Mouse (Mus musculus): ENCODE data around the gene Vipr1. TPM values are rescaled to one million over a fixed set of nuclear protein-coding genes. Genes with fewer than 3 reads are reported as not detected.
"Not testable (repeated sequence)": the region's sequence is repeated elsewhere in the genome, so short reads cannot be mapped to it uniquely, and the experiment has no call there.

The Vipr1 gene
- 0.44 and 0.66 TPM in 2 replicates for polyA plus RNA-seq (2016; fragmentation: Nextera tagmentation; extraction: Ambion mirVana)

DNA sequence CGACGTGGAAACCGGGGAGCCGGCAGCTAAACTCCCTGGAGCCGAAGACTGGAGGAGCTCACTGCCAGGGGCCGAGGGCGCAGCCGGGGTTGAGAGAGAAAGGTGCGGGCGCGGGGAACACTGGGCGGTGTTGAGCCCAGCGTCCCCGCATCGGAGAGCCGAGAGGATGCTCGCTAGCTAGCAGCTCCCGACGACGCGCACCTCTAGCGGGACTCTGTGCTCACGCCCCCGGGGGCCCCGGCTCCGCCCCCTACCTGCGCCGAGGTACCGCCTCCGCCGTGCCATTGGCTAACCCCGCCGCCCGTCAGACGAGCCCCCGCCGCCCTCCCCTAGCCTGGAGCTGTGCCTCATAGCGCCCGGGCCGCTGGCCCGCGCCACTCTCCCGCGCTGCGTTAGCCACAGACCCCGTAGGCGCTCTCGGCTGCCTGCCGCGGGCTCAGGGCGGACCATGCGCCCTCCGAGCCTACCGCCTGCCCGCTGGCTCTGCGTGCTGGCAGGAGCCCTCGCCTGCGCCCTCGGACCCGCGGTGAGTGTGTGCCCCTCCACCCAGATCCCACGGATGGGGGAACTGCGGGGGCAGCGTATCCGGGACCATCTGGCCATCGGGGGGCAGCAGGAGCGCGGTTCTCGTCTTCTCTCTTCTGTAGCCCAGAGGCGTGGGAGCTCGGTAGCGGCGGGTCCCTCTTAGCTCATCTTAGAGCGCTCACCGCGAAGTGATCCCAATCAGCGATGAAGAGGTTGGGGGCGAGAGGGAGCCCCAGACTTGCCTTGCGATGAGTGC, at the start of gene Vipr1:
Vipr1 (plus strand) TSS at position 316 of the 781 bp plus-strand sequence.
- H3K4me1 ChIP-seq: peaks cover 20% of the 10 kb centered on the region
- under 1% methylated on average over 78 of the region's 79 CpGs for WGBS
- H3K27me3 ChIP-seq: peaks cover 61% of the 10 kb centered on the region
- ATAC-seq (ENCODE audit: low FRiP score): peak; percentile 84
- H3K36me3 ChIP-seq: no peaks in the 10 kb centered on the region
- no peaks in the 10 kb centered on the region for H3K9me3 ChIP-seq (replicated peaks)
- H3K27ac ChIP-seq: no peak within 1 kb of the TSS
- peak within 1 kb of the TSS; percentile 55 for H3K9ac ChIP-seq
- H3K4me3 ChIP-seq: peak within 1 kb of the TSS; percentile 48
- H3K4me2 ChIP-seq (replicated peaks): peak within 1 kb of the TSS; percentile 90

DNA sequence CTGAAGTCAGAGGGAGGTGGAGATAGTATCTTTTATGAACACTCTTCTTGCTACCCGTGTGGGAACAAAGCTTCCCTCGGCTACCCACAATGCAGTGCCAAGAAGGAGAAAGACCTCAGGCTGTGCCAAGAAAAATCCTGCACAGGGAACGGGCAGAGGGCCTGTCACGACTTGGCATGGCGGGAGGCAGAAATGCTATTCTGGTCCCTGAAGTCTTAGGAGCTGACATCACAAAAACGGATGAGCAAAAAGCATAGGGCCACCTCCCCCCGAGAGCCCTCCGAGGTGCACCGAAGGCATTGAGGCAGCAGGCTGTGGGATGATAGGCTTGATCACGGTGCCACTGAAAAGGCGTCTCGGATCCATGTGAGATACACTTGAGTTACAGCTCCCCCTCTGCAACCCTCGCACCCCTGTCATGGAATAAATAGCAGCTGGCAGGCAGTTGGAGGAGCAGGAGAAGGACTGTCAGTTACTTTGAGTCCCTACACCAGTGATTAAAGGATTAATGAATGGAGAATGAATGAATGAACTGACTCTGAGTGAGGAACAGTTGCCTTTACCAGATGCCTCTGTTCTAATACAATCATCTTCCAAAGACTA, 49.5 kb upstream of the Vipr1 start:
- no peak overlapping the region for H3K27ac ChIP-seq
- no peaks in the 10 kb centered on the region for H3K27me3 ChIP-seq
- 0 out of 2 replicates have a peak, but pooled peaks cover 2% of the 10 kb centered on the region for H3K4me1 ChIP-seq
- no peak overlapping the region for H3K9ac ChIP-seq
- 75% methylated on average over 13 of the region's 13 CpGs for WGBS
- no peaks in the 10 kb centered on the region for H3K36me3 ChIP-seq
- H3K4me2 ChIP-seq (replicated peaks): no peak overlapping the region
- H3K9me3 ChIP-seq (replicated peaks): 0 out of 2 replicates have a peak, but pooled peaks cover 4% of the 10 kb centered on the region
- ATAC-seq (ENCODE audit: low FRiP score): no peak
- no peak overlapping the region for H3K4me3 ChIP-seq

DNA sequence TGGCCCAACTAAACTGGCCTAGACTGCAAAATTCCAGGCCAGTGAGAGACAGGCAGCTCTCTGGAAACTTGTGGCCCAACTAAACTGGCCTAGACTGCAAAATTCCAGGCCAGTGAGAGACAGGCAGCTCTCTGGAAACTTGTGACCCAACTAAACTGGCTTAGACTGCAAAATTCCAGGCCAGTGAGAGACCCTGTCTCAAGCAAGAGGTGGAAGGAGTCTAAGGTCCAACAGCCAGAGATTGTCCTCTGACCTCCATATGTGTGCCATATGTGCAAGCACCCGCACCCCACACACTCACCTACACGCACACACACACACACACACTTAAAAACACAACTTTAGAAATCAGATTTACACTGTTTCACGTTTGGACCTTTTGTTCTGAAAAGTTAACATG, 48.7 kb upstream of the Vipr1 start:
- WGBS: 70% methylated on average over 3 of the region's 3 CpGs

DNA sequence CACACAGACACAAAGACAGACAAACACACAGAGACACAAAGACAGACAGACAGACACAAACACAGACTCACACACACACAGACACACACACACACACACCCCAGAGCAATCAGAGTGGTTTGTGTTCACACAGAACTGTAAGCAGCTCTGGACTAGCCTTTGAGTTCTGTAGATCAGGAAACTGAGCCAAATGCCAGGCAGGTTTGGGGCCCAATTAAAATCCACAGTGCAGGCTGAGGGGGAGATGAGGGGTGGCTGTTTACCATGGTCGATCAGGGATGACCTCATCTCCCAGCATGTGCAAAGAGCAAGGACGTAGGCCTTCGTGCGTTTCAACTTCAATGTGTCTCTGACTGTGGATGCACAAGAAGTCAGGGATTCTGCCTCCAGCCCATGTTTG, 47.7 kb upstream of the Vipr1 start:
- Histone ChIP-seq H3K9me3 (replicated peaks) (no peaks in the 10 kb centered on the region), H3K4me2 (replicated peaks) (no peak overlapping the region), H3K4me3 (no peak overlapping the region), H3K36me3 (no peaks in the 10 kb centered on the region), H3K27ac (no peak overlapping the region), H3K4me1 (0 out of 2 replicates have a peak, but pooled peaks cover 1% of the 10 kb centered on the region), H3K9ac (no peak overlapping the region), H3K27me3 (no peaks in the 10 kb centered on the region)
- no peak for ATAC-seq (ENCODE audit: low FRiP score)
- 62% methylated on average over 4 of the region's 4 CpGs for WGBS

More for the DNA sequence above, 48.7 kb upstream of the Vipr1 start:
- ATAC-seq (ENCODE audit: low FRiP score); H3K9me3 ChIP-seq (replicated peaks); H3K4me1 ChIP-seq; H3K27ac ChIP-seq; H3K36me3 ChIP-seq; H3K4me2 ChIP-seq (replicated peaks); H3K4me3 ChIP-seq; H3K27me3 ChIP-seq; H3K9ac ChIP-seq: not testable (repeated sequence)

DNA sequence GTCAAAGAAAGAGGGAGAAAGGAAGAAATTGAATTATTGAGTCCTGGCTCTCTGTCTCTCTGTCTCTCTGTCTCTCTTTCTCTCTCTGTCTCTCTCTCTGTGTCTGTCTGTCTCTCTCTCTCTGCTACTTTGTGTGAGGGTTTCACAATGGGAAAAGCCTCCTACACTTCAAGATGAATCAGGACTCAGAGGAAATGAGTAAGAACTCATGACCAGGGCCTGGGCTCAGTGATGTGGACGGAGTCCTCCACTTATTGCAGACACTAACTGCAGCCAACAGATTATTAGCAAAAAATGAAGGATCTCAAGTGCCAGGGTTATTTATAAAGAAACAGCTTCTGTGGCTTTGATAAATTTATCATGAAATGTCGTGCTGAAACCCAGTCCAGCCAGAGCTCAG, 44.4 kb upstream of the Vipr1 start:
- H3K9me3 ChIP-seq (replicated peaks): no peaks in the 10 kb centered on the region
- H3K27me3 ChIP-seq: no peaks in the 10 kb centered on the region
- no peak overlapping the region for H3K27ac ChIP-seq
- H3K4me2 ChIP-seq (replicated peaks): no peak overlapping the region
- H3K9ac ChIP-seq: no peak overlapping the region
- H3K4me1 ChIP-seq: peaks cover 7% of the 10 kb centered on the region
- H3K36me3 ChIP-seq: no peaks in the 10 kb centered on the region
- 92% methylated on average over 2 of the region's 2 CpGs for WGBS
- H3K4me3 ChIP-seq: no peak overlapping the region
- no peak for ATAC-seq (ENCODE audit: low FRiP score)

DNA sequence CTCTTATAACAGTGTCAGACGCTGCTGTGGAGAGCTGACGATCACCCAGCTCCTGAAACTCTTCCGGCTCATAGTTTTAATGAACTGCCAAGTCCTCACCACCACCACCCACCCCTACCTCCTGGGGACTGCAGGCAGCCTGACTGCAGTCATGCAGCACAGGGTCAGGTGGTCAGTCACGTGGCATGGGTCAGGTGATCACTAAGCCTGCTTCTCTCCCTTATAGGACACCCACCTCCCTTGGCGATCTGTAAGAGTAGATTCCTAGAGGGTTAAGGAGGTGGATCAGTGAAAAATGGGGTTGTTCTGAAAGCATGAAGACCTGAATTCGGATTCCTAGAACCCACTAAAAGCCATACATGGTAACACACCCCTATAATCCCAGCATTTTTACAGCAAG, 43.0 kb upstream of the Vipr1 start:
- Histone ChIP-seq H3K27me3 (no peaks in the 10 kb centered on the region), H3K4me2 (replicated peaks) (no peak overlapping the region), H3K36me3 (no peaks in the 10 kb centered on the region), H3K9me3 (replicated peaks) (no peaks in the 10 kb centered on the region), H3K27ac (no peak overlapping the region), H3K4me1 (peaks cover 7% of the 10 kb centered on the region), H3K4me3 (no peak overlapping the region), H3K9ac (no peak overlapping the region)
- no peak for ATAC-seq (ENCODE audit: low FRiP score)
- WGBS: 79% methylated on average over 6 of the region's 6 CpGs

DNA sequence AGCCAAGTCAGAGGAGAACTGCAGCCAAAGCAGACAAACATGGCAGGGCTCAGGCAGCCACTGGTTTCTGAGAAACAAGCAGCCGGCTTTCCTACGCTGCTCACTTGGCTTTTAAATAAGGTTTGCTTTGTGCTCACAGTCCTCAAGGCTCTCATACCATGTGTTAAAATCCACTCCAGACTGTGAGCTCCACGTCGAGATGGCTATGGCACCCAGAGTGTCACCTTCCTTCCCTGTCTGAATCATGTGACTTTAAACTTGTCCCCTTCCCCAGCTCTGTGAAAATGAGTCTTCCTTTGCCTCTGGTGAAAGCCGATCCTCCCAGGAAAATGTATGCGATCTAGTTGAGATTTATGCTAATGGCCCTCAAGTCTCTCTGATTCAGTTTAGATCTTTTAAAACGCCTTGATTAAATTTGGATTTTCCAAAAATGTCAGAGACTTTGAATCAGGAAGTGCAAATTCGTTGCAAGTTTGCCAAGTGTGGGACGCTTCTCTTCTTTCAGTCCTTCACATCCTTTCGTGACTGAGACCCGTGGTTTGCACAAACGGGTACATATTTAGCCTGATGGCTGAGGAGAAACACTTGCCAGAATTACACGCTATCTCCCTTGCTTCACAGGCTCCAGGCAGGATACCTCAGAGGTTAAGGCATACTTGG, 42.2 kb upstream of the Vipr1 start:
- peaks cover 7% of the 10 kb centered on the region for H3K4me1 ChIP-seq
- no peak overlapping the region for H3K4me3 ChIP-seq
- WGBS: 53% methylated on average over 13 of the region's 13 CpGs
- no peaks in the 10 kb centered on the region for H3K9me3 ChIP-seq (replicated peaks)
- H3K4me2 ChIP-seq (replicated peaks): no peak overlapping the region
- no peaks in the 10 kb centered on the region for H3K36me3 ChIP-seq
- no peak overlapping the region for H3K27ac ChIP-seq
- no peak for ATAC-seq (ENCODE audit: low FRiP score)
- no peak overlapping the region for H3K9ac ChIP-seq
- H3K27me3 ChIP-seq: no peaks in the 10 kb centered on the region

DNA sequence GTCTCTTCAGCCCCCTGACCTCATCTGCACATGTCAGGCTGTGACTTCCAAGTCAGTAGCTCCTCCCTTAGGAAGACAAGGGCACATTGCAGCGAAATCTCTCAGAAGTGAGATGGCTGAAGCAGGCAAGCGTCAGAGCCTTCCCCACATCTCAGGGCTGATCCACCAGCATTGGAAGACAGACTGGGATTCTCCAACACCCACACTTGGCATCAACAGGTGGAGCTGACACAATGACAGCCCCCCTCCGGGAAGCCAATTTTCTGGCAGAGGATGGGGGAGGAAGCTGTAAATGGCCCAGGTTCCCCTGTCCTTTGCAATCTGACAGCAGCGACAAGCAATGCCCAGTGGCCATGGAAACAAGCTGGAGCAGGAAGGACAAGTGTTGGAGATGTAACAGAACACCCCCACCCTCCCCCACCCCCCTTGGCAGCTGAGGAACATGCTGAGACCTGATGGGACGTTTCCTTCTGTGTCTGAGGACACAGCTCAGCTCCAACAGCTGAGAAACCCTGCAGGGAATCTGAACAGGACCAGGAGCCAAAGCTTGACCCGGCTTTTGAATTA, 41.6 kb upstream of the Vipr1 start:
- Histone ChIP-seq H3K9ac (no peak overlapping the region), H3K27ac (no peak overlapping the region), H3K4me3 (no peak overlapping the region), H3K9me3 (replicated peaks) (no peaks in the 10 kb centered on the region), H3K36me3 (no peaks in the 10 kb centered on the region), H3K27me3 (no peaks in the 10 kb centered on the region), H3K4me2 (replicated peaks) (no peak overlapping the region), H3K4me1 (peaks cover 7% of the 10 kb centered on the region)
- 33% methylated on average over 6 of the region's 6 CpGs for WGBS
- no peak for ATAC-seq (ENCODE audit: low FRiP score)

DNA sequence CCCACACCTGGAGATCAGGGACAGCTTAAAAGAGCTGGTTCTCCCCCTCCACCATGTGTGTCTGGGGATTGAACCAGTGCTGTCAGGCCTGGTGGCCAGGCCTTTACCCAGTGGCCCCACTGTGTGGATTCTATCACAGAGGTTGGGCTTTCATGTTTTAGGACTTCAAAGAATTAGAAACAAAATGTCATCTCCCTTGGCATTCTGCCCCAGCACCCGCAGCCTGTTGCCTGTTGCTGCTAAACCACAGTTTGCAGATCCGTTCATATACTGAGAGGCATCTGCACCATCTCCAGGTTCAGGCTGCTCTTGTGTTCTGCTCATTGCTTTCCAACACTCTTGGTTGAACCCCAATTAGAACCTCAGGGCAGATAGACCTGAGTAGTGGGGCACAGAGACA, 40.1 kb upstream of the Vipr1 start:
- Histone ChIP-seq H3K4me1 (peaks cover 7% of the 10 kb centered on the region), H3K27me3 (no peaks in the 10 kb centered on the region), H3K4me2 (replicated peaks) (no peak overlapping the region), H3K4me3 (no peak overlapping the region), H3K27ac (no peak overlapping the region), H3K36me3 (no peaks in the 10 kb centered on the region), H3K9me3 (replicated peaks) (no peaks in the 10 kb centered on the region), H3K9ac (no peak overlapping the region)
- WGBS: 85% methylated on average over 2 of the region's 2 CpGs
- ATAC-seq (ENCODE audit: low FRiP score): no peak

DNA sequence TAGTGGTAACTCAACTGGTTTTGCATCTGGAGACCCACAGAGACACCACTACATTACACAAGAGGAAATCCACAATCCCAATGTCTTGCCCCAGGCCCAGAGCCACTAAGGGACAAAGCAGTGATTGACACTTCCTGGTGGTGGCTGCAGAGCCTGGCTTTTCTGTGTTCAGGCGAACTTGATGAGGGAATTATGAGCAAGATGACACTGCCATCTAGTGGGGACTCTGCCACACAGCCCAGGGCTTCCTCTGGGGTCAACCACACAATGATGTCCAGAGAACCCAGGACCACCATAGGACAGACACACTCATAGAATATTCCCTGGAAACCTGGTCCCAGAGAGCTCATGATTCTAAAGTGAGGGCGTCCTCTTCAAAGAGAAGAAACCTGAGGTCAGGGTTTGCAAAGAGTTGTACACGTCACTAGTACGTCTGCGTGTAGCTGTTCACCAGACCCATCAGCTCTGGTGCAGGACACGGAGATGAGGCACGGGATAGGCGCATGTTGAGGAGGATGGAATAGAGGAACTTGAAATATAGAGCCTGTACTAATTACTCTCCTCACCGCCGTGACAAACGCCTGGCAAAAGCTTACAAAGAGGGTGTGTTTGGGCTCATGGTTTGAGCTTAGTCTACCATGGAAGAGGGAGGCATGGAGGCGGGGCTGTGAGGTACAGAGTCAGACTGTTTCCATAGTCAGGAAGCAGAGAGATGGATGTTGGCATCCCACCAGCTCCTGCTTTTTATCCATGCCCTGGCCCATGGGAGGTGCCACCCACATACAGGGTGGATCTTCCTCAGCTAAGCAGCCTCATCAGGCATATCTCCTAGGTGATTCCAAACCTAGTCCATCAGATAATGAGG, 36.9 kb upstream of the Vipr1 start:
- peaks cover 6% of the 10 kb centered on the region for H3K4me1 ChIP-seq
- H3K27ac ChIP-seq: no peak overlapping the region
- no peaks in the 10 kb centered on the region for H3K36me3 ChIP-seq
- no peaks in the 10 kb centered on the region for H3K27me3 ChIP-seq
- H3K4me2 ChIP-seq (replicated peaks): no peak overlapping the region
- WGBS: 60% methylated on average over 12 of the region's 12 CpGs
- no peak overlapping the region for H3K9ac ChIP-seq
- peak; percentile 84 for ATAC-seq (ENCODE audit: low FRiP score)
- no peak overlapping the region for H3K4me3 ChIP-seq
- no peaks in the 10 kb centered on the region for H3K9me3 ChIP-seq (replicated peaks)

DNA sequence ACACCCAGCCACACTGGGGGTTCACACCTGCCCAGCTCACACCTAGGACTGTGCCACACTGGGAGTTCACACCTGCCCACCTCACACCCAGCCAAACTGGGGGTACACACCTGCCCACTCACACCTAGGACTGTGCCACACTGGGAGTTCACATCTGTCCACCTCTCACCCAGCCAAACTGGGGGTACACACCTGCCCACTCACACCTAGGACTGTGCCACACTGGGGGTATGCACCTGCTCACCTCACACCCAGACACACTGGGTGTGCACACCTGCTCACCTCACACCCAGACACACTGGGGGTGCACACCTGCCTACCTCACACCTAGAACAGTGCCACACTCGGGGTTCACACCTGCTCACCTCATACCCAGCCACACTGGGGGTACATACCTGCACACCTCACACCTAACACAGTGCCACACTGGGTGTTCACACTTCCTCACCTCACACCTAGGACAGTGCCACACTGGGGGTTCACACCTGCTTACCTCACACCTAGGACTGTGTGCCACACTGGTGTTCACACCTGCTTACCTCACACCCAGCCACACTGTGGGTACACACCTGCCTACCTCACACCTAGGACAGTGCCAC, 35.9 kb upstream of the Vipr1 start:
- H3K9me3 ChIP-seq (replicated peaks): no peaks in the 10 kb centered on the region
- 67% methylated on average over 1 of the region's 1 CpGs for WGBS
- ATAC-seq (ENCODE audit: low FRiP score): peak; percentile 46
- H3K27me3 ChIP-seq: no peaks in the 10 kb centered on the region
- no peaks in the 10 kb centered on the region for H3K36me3 ChIP-seq
- H3K27ac ChIP-seq: no peak overlapping the region
- H3K4me2 ChIP-seq (replicated peaks): no peak overlapping the region
- no peaks in the 10 kb centered on the region for H3K4me1 ChIP-seq
- no peak overlapping the region for H3K9ac ChIP-seq
- H3K4me3 ChIP-seq: no peak overlapping the region
